Mouse (Mus musculus) hindbrain, embryonic 12.5 days (tissue): ENCODE measurements around the gene Slc5a10. TPM values are rescaled to one million over a fixed set of nuclear protein-coding genes. Genes with fewer than 3 reads are reported as not detected.

Source experiments
- ATAC-seq: fragments of 200-750 bp; cut with Nextera tagmentation; 2 replicates; pipeline ENCODE4 v1.8.0; 2017; ENCODE audit warnings: moderate TSS enrichment; ENCODE audit not compliant: low FRiP score
- H3K27ac ChIP-seq: fragments of 300-500 bp; sonication (generic); 2 replicates; pipeline ENCODE4 v1.5.1; 2016; ENCODE audit warnings: mild to moderate bottlenecking
- H3K27me3 ChIP-seq: fragments of 300-500 bp; sonication (generic); 2 replicates; pipeline ENCODE4 v1.6.1; 2016; ENCODE audit warnings: mild to moderate bottlenecking
- H3K36me3 ChIP-seq: fragments of 300-500 bp; sonication (generic); 2 replicates; pipeline ENCODE4 v1.6.1; 2016; ENCODE audit warnings: mild to moderate bottlenecking
- H3K4me1 ChIP-seq: fragments of 300-500 bp; sonication (generic); 2 replicates; pipeline ENCODE4 v1.6.1; 2016
- H3K4me2 ChIP-seq: fragments of 300-500 bp; sonication (generic); replicated peaks from 2 replicates; pipeline ENCODE4 v1.6.1; 2016; ENCODE audit warnings: mild to moderate bottlenecking
- H3K4me3 ChIP-seq: fragments of 300-500 bp; sonication (generic); 2 replicates; pipeline ENCODE4 v1.5.1; 2016; ENCODE audit warnings: mild to moderate bottlenecking
- H3K9ac ChIP-seq: fragments of 300-500 bp; sonication (generic); 2 replicates; pipeline ENCODE4 v1.6.1; 2016; ENCODE audit warnings: mild to moderate bottlenecking, moderate library complexity
- H3K9me3 ChIP-seq: fragments of 300-500 bp; sonication (generic); replicated peaks from 2 replicates; pipeline ENCODE4 v1.6.1; 2016; ENCODE audit warnings: mild to moderate bottlenecking
- WGBS: fragments of 180-500 bp; shearing (Covaris S2); methylation state at CpG from one replicate; pipeline ENCODE4 v1.1.7; 2016; 5-methylcytosine and 5-hydroxymethylcytosine counted together
- polyA plus RNA-seq: library from polyadenylated mRNA; unstranded; fragments of >200 nt; fragmentation: Nextera tagmentation; extraction: Ambion mirVana; gene quantifications from 2 replicates; pipeline ENCODE4 v1.2.1, GENCODE M21; 2016

Gene Slc5a10
- polyA plus RNA-seq, 1 experiment from 2014 or later: not detected

- no peak overlapping the region for H3K9ac ChIP-seq
Observed at GRCm38 (mm10) chr11:61699933-61700332, 20.7 kb downstream of the Slc5a10 start.

GRCm38 (mm10) chr11:61699460-61699859 is 21.2 kb downstream of the Slc5a10 start:
- Histone ChIP-seq H3K27me3 (peaks cover 6% of the 10 kb centered on the region; the same call in 1 of the 2 replicates), H3K4me3 (no peak overlapping the region), H3K4me2 (no peak overlapping the region), H3K27ac (no peak overlapping the region), H3K4me1 (peaks cover 18% of the 10 kb centered on the region), H3K9me3 (no peaks in the 10 kb centered on the region), H3K36me3 (no peaks in the 10 kb centered on the region), H3K9ac (no peak overlapping the region)
- no peak for ATAC-seq
- 91% methylated on average over 5 of the region's 5 CpGs for WGBS

More at GRCm38 (mm10) chr11:61699933-61700332, 20.7 kb downstream of the Slc5a10 start:
- H3K4me2 ChIP-seq: no peak overlapping the region
- ATAC-seq: no peak
- no peaks in the 10 kb centered on the region for H3K36me3 ChIP-seq
- peaks cover 6% of the 10 kb centered on the region; the same call in 1 of the 2 replicates for H3K27me3 ChIP-seq
- WGBS: 54% methylated on average over 4 of the region's 4 CpGs
- no peaks in the 10 kb centered on the region for H3K9me3 ChIP-seq
- H3K4me1 ChIP-seq: peaks cover 18% of the 10 kb centered on the region
- H3K4me3 ChIP-seq: no peak overlapping the region
- H3K27ac ChIP-seq: no peak overlapping the region

DNA sequence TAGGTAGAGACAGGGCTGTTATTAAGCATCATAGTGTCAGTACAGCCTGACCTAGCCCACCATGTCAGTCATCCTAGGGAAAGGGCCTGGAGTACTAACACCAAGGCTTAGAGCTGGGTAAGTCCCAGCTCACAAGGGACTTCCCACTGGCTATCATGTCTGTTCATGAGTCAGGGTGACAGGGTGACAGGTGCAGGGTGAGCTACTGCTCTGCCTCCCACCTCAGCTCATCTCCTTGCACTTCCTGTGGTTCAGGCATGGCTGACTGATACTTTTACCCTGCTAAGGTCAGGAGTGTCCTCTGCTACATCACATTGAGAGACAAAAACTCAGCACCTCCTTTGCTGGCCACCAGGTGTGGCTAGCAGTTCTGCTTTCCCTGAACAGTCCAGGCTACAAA is 21.8 kb downstream of the Slc5a10 start:
- H3K27me3 ChIP-seq: peaks cover 6% of the 10 kb centered on the region; the same call in 1 of the 2 replicates
- H3K27ac ChIP-seq: no peak overlapping the region
- H3K4me3 ChIP-seq: no peak overlapping the region
- no peaks in the 10 kb centered on the region for H3K9me3 ChIP-seq
- no peak overlapping the region for H3K4me2 ChIP-seq
- ATAC-seq: no peak
- H3K9ac ChIP-seq: no peak overlapping the region
- H3K4me1 ChIP-seq: peaks cover 18% of the 10 kb centered on the region
- H3K36me3 ChIP-seq: no peaks in the 10 kb centered on the region

GRCm38 (mm10) chr11:61692996-61693395 is 27.6 kb downstream of the Slc5a10 start:
- H3K27me3 ChIP-seq: no peaks in the 10 kb centered on the region
- ATAC-seq: no peak
- no peaks in the 10 kb centered on the region for H3K9me3 ChIP-seq
- H3K4me2 ChIP-seq: no peak overlapping the region
- H3K4me1 ChIP-seq: no peaks in the 10 kb centered on the region
- WGBS: 89% methylated on average over 5 of the region's 5 CpGs
- no peak overlapping the region for H3K4me3 ChIP-seq
- H3K36me3 ChIP-seq: no peaks in the 10 kb centered on the region
- H3K27ac ChIP-seq: no peak overlapping the region
- no peak overlapping the region for H3K9ac ChIP-seq

- no peak for ATAC-seq
- peaks cover 8% of the 10 kb centered on the region for H3K4me1 ChIP-seq
- H3K27ac ChIP-seq: no peak overlapping the region
- H3K9me3 ChIP-seq: no peaks in the 10 kb centered on the region
- H3K27me3 ChIP-seq: peaks cover 43% of the 10 kb centered on the region
- 53% methylated on average over 2 of the region's 2 CpGs for WGBS
- H3K9ac ChIP-seq: no peak overlapping the region
- no peaks in the 10 kb centered on the region for H3K36me3 ChIP-seq
- no peak overlapping the region for H3K4me2 ChIP-seq
- no peak overlapping the region for H3K4me3 ChIP-seq
Observed at GRCm38 (mm10) chr11:61687595-61687994, 33.0 kb downstream of the Slc5a10 start.

DNA sequence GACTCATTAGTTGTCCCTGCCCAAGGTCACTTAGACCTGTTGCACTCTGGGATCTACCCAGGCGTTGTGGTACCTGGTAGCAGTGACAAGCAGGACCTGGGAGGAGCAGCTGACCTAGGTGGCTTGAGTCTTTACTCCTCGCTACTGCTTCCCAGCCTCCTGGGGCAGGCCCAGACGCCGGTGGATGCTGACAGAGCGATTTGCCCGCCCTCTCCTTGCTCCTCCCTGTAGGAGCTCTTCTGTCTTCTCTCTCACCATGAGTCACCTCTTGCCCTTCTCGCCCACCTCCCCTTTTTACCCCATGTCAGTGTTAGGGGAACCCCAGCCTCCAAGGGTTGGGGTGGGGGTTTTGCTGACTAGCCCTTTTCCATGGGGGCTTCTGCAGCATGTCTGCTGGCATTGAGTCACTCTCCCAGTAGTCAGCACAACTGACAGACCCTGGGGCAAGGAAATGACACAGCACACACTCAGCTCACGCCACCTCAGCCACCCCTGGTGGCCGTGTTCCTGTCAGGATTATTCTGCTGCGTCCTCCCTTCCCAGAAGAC is 33.6 kb downstream of the Slc5a10 start:
- Histone ChIP-seq H3K9me3 (no peaks in the 10 kb centered on the region), H3K27ac (no peak overlapping the region), H3K4me1 (peaks cover 8% of the 10 kb centered on the region), H3K4me2 (no peak overlapping the region), H3K27me3 (peaks cover 43% of the 10 kb centered on the region), H3K9ac (no peak overlapping the region), H3K36me3 (no peaks in the 10 kb centered on the region), H3K4me3 (no peak overlapping the region)
- 39% methylated on average over 10 of the region's 10 CpGs for WGBS
- no peak for ATAC-seq

DNA sequence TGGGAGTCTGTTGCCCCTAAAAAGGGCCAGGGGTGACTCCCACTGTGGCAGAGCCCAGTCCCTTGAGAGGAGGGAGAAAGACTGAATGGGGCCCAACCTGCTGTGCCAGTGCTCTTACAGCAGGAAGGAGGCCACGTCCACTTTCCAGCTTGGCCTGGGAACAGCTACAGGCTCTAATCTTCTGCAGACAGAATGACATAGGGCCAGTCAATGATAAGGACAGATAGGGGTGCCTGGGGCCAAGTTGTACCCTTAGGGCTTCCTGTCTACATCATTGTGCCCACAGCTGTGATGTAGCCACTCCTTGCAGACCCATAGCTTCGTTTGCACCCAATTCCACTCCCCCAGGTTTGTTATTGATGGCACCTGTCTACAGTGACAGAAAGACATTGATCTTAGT is 34.5 kb downstream of the Slc5a10 start:
- peaks cover 43% of the 10 kb centered on the region for H3K27me3 ChIP-seq
- no peak overlapping the region for H3K4me2 ChIP-seq
- H3K4me1 ChIP-seq: peaks cover 8% of the 10 kb centered on the region
- H3K9me3 ChIP-seq: no peaks in the 10 kb centered on the region
- 60% methylated on average over 2 of the region's 2 CpGs for WGBS
- no peak overlapping the region for H3K4me3 ChIP-seq
- no peak overlapping the region for H3K9ac ChIP-seq
- H3K36me3 ChIP-seq: no peaks in the 10 kb centered on the region
- H3K27ac ChIP-seq: no peak overlapping the region
- ATAC-seq: no peak

DNA sequence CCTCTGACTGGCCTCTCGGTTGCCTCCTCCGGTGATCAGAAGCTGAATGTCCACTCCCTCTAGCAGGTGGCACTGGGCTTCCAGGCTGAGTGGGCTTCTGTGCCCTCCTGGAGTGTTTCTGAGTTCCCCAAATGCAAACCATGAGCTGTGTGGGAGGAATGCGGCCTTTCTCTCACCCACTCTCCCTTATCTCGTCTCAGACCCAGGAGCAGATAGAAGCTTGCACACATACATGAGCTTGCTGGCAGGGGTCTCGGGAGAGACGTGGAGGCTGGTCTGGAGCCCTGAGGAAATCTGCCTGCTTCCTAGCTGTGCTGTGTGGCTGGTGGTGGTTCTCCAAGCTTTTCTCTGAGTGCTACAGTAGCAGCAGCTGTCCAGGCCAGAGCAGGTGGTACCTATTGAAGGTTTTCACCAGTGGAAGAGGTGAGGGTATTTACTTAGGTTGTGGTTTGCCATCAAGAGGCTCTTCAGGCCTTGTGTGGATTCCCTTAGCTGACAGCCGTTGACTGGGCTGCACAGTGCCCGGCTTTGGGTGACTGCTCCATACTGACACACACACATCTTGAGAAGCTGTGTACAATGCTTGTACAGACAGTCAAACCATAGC is 35.4 kb downstream of the Slc5a10 start:
- H3K4me2 ChIP-seq: peak overlapping the region; percentile 56
- no peak overlapping the region for H3K27ac ChIP-seq
- no peaks in the 10 kb centered on the region for H3K36me3 ChIP-seq
- H3K27me3 ChIP-seq: peaks cover 43% of the 10 kb centered on the region
- H3K9me3 ChIP-seq: no peaks in the 10 kb centered on the region
- H3K9ac ChIP-seq: no peak overlapping the region
- WGBS: 67% methylated on average over 8 of the region's 8 CpGs
- ATAC-seq: no peak
- H3K4me3 ChIP-seq: peak overlapping the region; percentile 37; the same call in 1 of the 2 replicates
- peaks cover 8% of the 10 kb centered on the region for H3K4me1 ChIP-seq

- Histone ChIP-seq H3K4me3 (peak within 1 kb of the TSS; percentile 37), H3K4me2 (peak within 1 kb of the TSS; percentile 56), H3K9ac (peak within 1 kb of the TSS; percentile 32; the same call in 1 of the 2 replicates), H3K36me3 (no peaks in the 10 kb centered on the region), H3K9me3 (no peaks in the 10 kb centered on the region), H3K4me1 (peaks cover 8% of the 10 kb centered on the region), H3K27me3 (peaks cover 43% of the 10 kb centered on the region), H3K27ac (no peak within 1 kb of the TSS)
- 1% methylated on average over 76 of the region's 76 CpGs for WGBS
- no peak for ATAC-seq
Observed at GRCm38 (mm10) chr11:61683907-61684731, 36.5 kb downstream of the Slc5a10 start, which contains the start of gene Fam83g. TSS of gene Fam83g (plus strand) at chr11:61684091.

GRCm38 (mm10) chr11:61679091-61679866 is 41.3 kb downstream of the Slc5a10 start:
- WGBS: 74% methylated on average over 4 of the region's 4 CpGs
- Histone ChIP-seq H3K4me1 (peaks cover 19% of the 10 kb centered on the region), H3K27me3 (peaks cover 17% of the 10 kb centered on the region), H3K4me3 (no peak overlapping the region), H3K36me3 (no peaks in the 10 kb centered on the region), H3K4me2 (no peak overlapping the region), H3K27ac (no peak overlapping the region), H3K9me3 (no peaks in the 10 kb centered on the region), H3K9ac (no peak overlapping the region)
- ATAC-seq: no peak

DNA sequence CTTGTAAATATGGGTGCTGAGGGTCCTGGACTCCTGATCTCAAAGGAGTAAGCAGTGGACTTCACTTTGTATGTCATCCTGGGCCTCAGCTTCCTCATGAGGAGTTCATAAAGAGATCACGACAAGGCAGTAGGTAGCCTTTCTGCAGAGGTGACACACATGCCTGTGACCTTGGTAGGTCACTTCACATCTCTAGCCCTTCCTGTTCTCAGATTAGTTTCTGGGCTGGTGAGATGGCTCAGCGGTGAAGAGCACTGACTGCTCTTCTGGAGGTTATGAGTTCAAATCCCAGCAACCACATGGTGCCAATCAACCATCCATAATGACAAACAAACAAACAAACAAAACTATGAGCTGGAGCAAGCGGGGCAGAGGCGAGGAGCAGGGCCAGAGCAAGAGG is 42.9 kb downstream of the Slc5a10 start:
- Histone ChIP-seq H3K4me3 (no peak overlapping the region), H3K9me3 (no peaks in the 10 kb centered on the region), H3K4me1 (peaks cover 15% of the 10 kb centered on the region), H3K27me3 (peaks cover 8% of the 10 kb centered on the region), H3K36me3 (no peaks in the 10 kb centered on the region), H3K27ac (no peak overlapping the region), H3K9ac (no peak overlapping the region), H3K4me2 (no peak overlapping the region)
- ATAC-seq: no peak
- 85% methylated on average over 4 of the region's 4 CpGs for whole genome bisulfite sequencing
